Mouse (Mus musculus): ENCODE measurements around the gene Prickle2. TPM values are rescaled to one million over a fixed set of nuclear protein-coding genes. Genes with fewer than 3 reads are reported as not detected.

The Prickle2 gene
- total RNA-seq (2014; fragmentation: Nextera tagmentation) (not detected in 2 replicates), total RNA-seq (2017) (0.05 and 0.06 TPM in 2 replicates), polyA plus RNA-seq (2012) (not detected in 2 replicates)

- TF ChIP-seq TAL1 (conservative IDR thresholded peaks at IDR 0.05; ENCODE audit: low read depth, low read length): no peak
- TF ChIP-seq GATA2 (IDR thresholded peaks at IDR 0.05; ENCODE audit: borderline replicate concordance, low read depth, low read length): no peak
- no peak for TF ChIP-seq POLR2AphosphoS5 (IDR thresholded peaks at IDR 0.05; ENCODE audit: insufficient replicate concordance, low read depth, low read length)
- TF ChIP-seq CTCF (IDR thresholded peaks at IDR 0.05; ENCODE audit: low read depth, low read length): no peak
- no peak for TF ChIP-seq GATA1 (IDR thresholded peaks at IDR 0.05; ENCODE audit: borderline replicate concordance, low read length)
- no peak for DNase-seq (ENCODE audit: low spot score)
- H3K9me3 ChIP-seq (replicated peaks): peaks cover 16% of the 10 kb centered on the region
- no peaks in the 10 kb centered on the region for H3K4me1 ChIP-seq (ENCODE audit: insufficient read depth, low read depth, low read length)
- no peak within 1 kb of the TSS; the same call in 1 of the 2 replicates for H3K4me3 ChIP-seq (ENCODE audit: low read depth, low read length)
- H3K36me3 ChIP-seq (replicated peaks): no peaks in the 10 kb centered on the region
- H3K27me3 ChIP-seq (ENCODE audit: insufficient read depth, low read length): peaks cover 3% of the 10 kb centered on the region; the same call in 1 of the 2 replicates
- no peak for ATAC-seq (ENCODE audit: extremely low read depth, insufficient number of reproducible peaks, low FRiP score, poor library complexity, severe bottlenecking)
Measured at GRCm38 (mm10) chr6:92706145-92706466, at the start of gene Prickle2. Gene Prickle2 (minus strand): TSS chr6:92706155.

- no peak for ATAC-seq (ENCODE audit: extremely low read depth, insufficient number of reproducible peaks, low FRiP score, poor library complexity, severe bottlenecking)
- no peak overlapping the region for H3K4me3 ChIP-seq (ENCODE audit: low read depth, low read length)
- H3K27me3 ChIP-seq (ENCODE audit: insufficient read depth, low read length): no peaks in the 10 kb centered on the region
- no peak for DNase-seq (ENCODE audit: low spot score)
- H3K4me1 ChIP-seq (ENCODE audit: insufficient read depth, low read depth, low read length): no peaks in the 10 kb centered on the region
- no peaks in the 10 kb centered on the region for H3K36me3 ChIP-seq (replicated peaks)
- no peak for TF ChIP-seq TAL1 (conservative IDR thresholded peaks at IDR 0.05; ENCODE audit: low read depth, low read length)
- no peak for TF ChIP-seq GATA2 (IDR thresholded peaks at IDR 0.05; ENCODE audit: borderline replicate concordance, low read depth, low read length)
- no peak for TF ChIP-seq CTCF (IDR thresholded peaks at IDR 0.05; ENCODE audit: low read depth, low read length)
- TF ChIP-seq GATA1 (IDR thresholded peaks at IDR 0.05; ENCODE audit: borderline replicate concordance, low read length): no peak
- TF ChIP-seq POLR2AphosphoS5 (IDR thresholded peaks at IDR 0.05; ENCODE audit: insufficient replicate concordance, low read depth, low read length): no peak
- H3K9me3 ChIP-seq (replicated peaks): peaks cover 9% of the 10 kb centered on the region
Measured at GRCm38 (mm10) chr6:92752737-92753136, 46.8 kb upstream of the Prickle2 start.

DNA sequence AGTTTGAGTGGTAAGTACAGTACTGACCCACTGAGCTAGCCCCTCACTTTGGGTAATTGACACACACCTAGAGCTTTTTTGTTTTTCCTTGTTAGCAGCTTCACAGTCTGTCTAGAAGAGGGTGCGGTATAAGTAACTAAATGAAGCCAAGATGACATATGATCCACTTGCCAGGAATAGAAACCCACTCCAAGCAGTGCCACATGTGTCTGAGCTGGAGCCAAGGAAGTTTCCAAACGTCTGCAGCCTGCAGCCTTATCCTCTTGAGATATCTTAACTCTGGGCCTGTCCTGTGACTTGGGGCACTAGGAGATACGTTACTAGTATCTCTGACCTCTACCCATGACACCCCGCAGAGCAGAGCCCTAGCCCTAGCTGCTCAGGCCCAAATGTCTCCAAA, 43.5 kb upstream of the Prickle2 start:
- Histone ChIP-seq H3K9me3 (replicated peaks) (peaks cover 9% of the 10 kb centered on the region), H3K4me1 (ENCODE audit: insufficient read depth, low read depth, low read length) (no peaks in the 10 kb centered on the region), H3K27me3 (ENCODE audit: insufficient read depth, low read length) (no peaks in the 10 kb centered on the region), H3K4me3 (ENCODE audit: low read depth, low read length) (no peak overlapping the region), H3K36me3 (replicated peaks) (no peaks in the 10 kb centered on the region)
- DNase-seq (ENCODE audit: low spot score) (no peak), ATAC-seq (ENCODE audit: extremely low read depth, insufficient number of reproducible peaks, low FRiP score, poor library complexity, severe bottlenecking) (no peak)
- no peak for TF ChIP-seq GATA2 (IDR thresholded peaks at IDR 0.05; ENCODE audit: borderline replicate concordance, low read depth, low read length)
- no peak for TF ChIP-seq POLR2AphosphoS5 (IDR thresholded peaks at IDR 0.05; ENCODE audit: insufficient replicate concordance, low read depth, low read length)
- TF ChIP-seq CTCF (IDR thresholded peaks at IDR 0.05; ENCODE audit: low read depth, low read length): no peak
- TF ChIP-seq TAL1 (conservative IDR thresholded peaks at IDR 0.05; ENCODE audit: low read depth, low read length): no peak
- TF ChIP-seq GATA1 (IDR thresholded peaks at IDR 0.05; ENCODE audit: borderline replicate concordance, low read length): no peak

DNA sequence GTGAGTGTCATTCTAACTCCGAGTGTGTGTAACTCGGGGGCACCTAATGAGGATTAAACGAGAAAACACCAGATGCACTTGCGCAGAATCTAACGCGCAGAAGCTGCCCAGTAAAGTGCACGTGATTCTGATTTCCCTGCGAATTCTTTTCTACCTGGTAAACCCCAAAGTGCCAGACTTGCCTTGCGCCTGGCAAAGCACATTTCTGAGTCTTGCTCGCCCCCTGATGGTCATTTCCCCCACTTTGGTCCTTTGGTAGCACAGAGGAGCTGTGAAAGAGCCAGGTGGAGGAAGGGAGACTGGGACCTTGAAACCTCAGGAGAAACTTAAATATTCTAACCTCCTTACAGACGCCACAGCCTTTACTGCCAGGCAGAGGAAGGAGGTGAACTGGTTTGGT, 37.6 kb upstream of the Prickle2 start:
- no peak for DNase-seq (ENCODE audit: low spot score)
- H3K9me3 ChIP-seq (replicated peaks): peaks cover 16% of the 10 kb centered on the region
- TF ChIP-seq TAL1 (conservative IDR thresholded peaks at IDR 0.05; ENCODE audit: low read depth, low read length): no peak
- TF ChIP-seq GATA2 (IDR thresholded peaks at IDR 0.05; ENCODE audit: borderline replicate concordance, low read depth, low read length): no peak
- TF ChIP-seq POLR2AphosphoS5 (IDR thresholded peaks at IDR 0.05; ENCODE audit: insufficient replicate concordance, low read depth, low read length): no peak
- no peak for TF ChIP-seq CTCF (IDR thresholded peaks at IDR 0.05; ENCODE audit: low read depth, low read length)

GRCm38 (mm10) chr6:92737116-92737515, 31.2 kb upstream of the Prickle2 start:
- no peak for DNase-seq (ENCODE audit: low spot score)
- Histone ChIP-seq H3K4me3 (ENCODE audit: low read depth, low read length) (no peak overlapping the region), H3K9me3 (replicated peaks) (peaks cover 8% of the 10 kb centered on the region), H3K36me3 (replicated peaks) (no peaks in the 10 kb centered on the region), H3K4me1 (ENCODE audit: insufficient read depth, low read depth, low read length) (no peaks in the 10 kb centered on the region), H3K27me3 (ENCODE audit: insufficient read depth, low read length) (no peaks in the 10 kb centered on the region)
- no peak for ATAC-seq (ENCODE audit: extremely low read depth, insufficient number of reproducible peaks, low FRiP score, poor library complexity, severe bottlenecking)
- TF ChIP-seq CTCF (IDR thresholded peaks at IDR 0.05; ENCODE audit: low read depth, low read length): no peak
- TF ChIP-seq TAL1 (conservative IDR thresholded peaks at IDR 0.05; ENCODE audit: low read depth, low read length): no peak
- TF ChIP-seq POLR2AphosphoS5 (IDR thresholded peaks at IDR 0.05; ENCODE audit: insufficient replicate concordance, low read depth, low read length): no peak
- no peak for TF ChIP-seq GATA2 (IDR thresholded peaks at IDR 0.05; ENCODE audit: borderline replicate concordance, low read depth, low read length)
- TF ChIP-seq GATA1 (IDR thresholded peaks at IDR 0.05; ENCODE audit: borderline replicate concordance, low read length): no peak

More for the DNA sequence above, 37.6 kb upstream of the Prickle2 start:
- no peaks in the 10 kb centered on the region for H3K27me3 ChIP-seq (ENCODE audit: insufficient read depth, low read length)
- H3K36me3 ChIP-seq (replicated peaks): no peaks in the 10 kb centered on the region
- ATAC-seq (ENCODE audit: extremely low read depth, insufficient number of reproducible peaks, low FRiP score, poor library complexity, severe bottlenecking): no peak
- no peaks in the 10 kb centered on the region for H3K4me1 ChIP-seq (ENCODE audit: insufficient read depth, low read depth, low read length)
- no peak overlapping the region for H3K4me3 ChIP-seq (ENCODE audit: low read depth, low read length)

GRCm38 (mm10) chr6:92733651-92734050, 27.7 kb upstream of the Prickle2 start:
- H3K4me3 ChIP-seq (ENCODE audit: low read depth, low read length): no peak overlapping the region
- H3K36me3 ChIP-seq (replicated peaks): no peaks in the 10 kb centered on the region
- no peaks in the 10 kb centered on the region for H3K4me1 ChIP-seq (ENCODE audit: insufficient read depth, low read depth, low read length)
- H3K9me3 ChIP-seq (replicated peaks): peaks cover 1% of the 10 kb centered on the region; the same call in 1 of the 2 replicates
- DNase-seq (ENCODE audit: low spot score) (no peak), ATAC-seq (ENCODE audit: extremely low read depth, insufficient number of reproducible peaks, low FRiP score, poor library complexity, severe bottlenecking) (no peak)
- TF ChIP-seq TAL1 (conservative IDR thresholded peaks at IDR 0.05; ENCODE audit: low read depth, low read length) (no peak), GATA2 (IDR thresholded peaks at IDR 0.05; ENCODE audit: borderline replicate concordance, low read depth, low read length) (no peak), POLR2AphosphoS5 (IDR thresholded peaks at IDR 0.05; ENCODE audit: insufficient replicate concordance, low read depth, low read length) (no peak), GATA1 (IDR thresholded peaks at IDR 0.05; ENCODE audit: borderline replicate concordance, low read length) (no peak), CTCF (IDR thresholded peaks at IDR 0.05; ENCODE audit: low read depth, low read length) (no peak)
- H3K27me3 ChIP-seq (ENCODE audit: insufficient read depth, low read length): no peaks in the 10 kb centered on the region

All from G1E (cell line).